ENCODE assay signal across 24 mouse cellular contexts in genomic region chr6:67151515-67151914, GRCm38 (mm10).
"Had no signal": no experiment of that assay in that cellular context is flagged by ENCODE, and none has a peak within 500 bp of the region (broad histone marks: within the 10 kb centered on the region; RNA-seq: fewer than 3 reads in every experiment).

No protein-coding gene starts in this region.

- H3K27ac ChIP-seq: heart, embryonic 10.5 days; heart, embryonic 13.5 days; heart, embryonic 15.5 days; hindbrain, embryonic 13.5 days; hindbrain, embryonic 15.5 days; hindbrain, postnatal 0 days; kidney, embryonic 15.5 days; kidney, postnatal 0 days; limb, embryonic 13.5 days; limb, embryonic 15.5 days had no signal

- H3K27me3 ChIP-seq: hindbrain, embryonic 13.5 days; hindbrain, embryonic 15.5 days; kidney, embryonic 15.5 days; limb, embryonic 13.5 days; limb, embryonic 15.5 days had no signal

- ATAC-seq: hindbrain, postnatal 0 days; intestine, embryonic 16.5 days had no signal

- H3K9me3 ChIP-seq: heart, embryonic 10.5 days; heart, embryonic 13.5 days; heart, embryonic 15.5 days; hindbrain, embryonic 13.5 days; hindbrain, embryonic 15.5 days; kidney, embryonic 15.5 days; limb, embryonic 13.5 days; limb, embryonic 15.5 days had no signal

- DNase-seq: gastrocnemius, postnatal 14 days; gastrocnemius, postnatal 36 days; heart, adult 18-20 months; heart, postnatal 14 days; heart, postnatal 36 days; kidney, adult 11 months; kidney, adult 2 months; kidney, adult 9 months; kidney, postnatal 14 days; kidney, postnatal 36 days; layer of hippocampus, adult 9-11 months; layer of hippocampus, postnatal 36 days; left cerebral cortex, postnatal 4 days had no signal

- H3K4me2 ChIP-seq: heart, embryonic 13.5 days; heart, embryonic 15.5 days; hindbrain, embryonic 13.5 days; hindbrain, embryonic 15.5 days; kidney, embryonic 15.5 days; limb, embryonic 13.5 days; limb, embryonic 15.5 days had no signal

- H3K36me3 ChIP-seq: heart, embryonic 10.5 days; heart, embryonic 13.5 days; heart, embryonic 15.5 days; hindbrain, embryonic 13.5 days; hindbrain, embryonic 15.5 days; kidney, embryonic 15.5 days; limb, embryonic 13.5 days; limb, embryonic 15.5 days had no signal

- H3K9ac ChIP-seq: heart, embryonic 13.5 days; heart, embryonic 15.5 days; hindbrain, embryonic 13.5 days; hindbrain, embryonic 15.5 days; kidney, embryonic 15.5 days; limb, embryonic 13.5 days; limb, embryonic 15.5 days had no signal

- H3K4me3 ChIP-seq: heart, embryonic 10.5 days; heart, embryonic 13.5 days; heart, embryonic 15.5 days; hindbrain, embryonic 13.5 days; hindbrain, embryonic 15.5 days; kidney, embryonic 15.5 days; limb, embryonic 13.5 days; limb, embryonic 15.5 days had no signal

- H3K4me1 ChIP-seq: hindbrain, embryonic 13.5 days; hindbrain, embryonic 15.5 days; kidney, embryonic 15.5 days; limb, embryonic 15.5 days had no signal
